Comparison of ENCODE assay signal across 27 mouse cellular contexts in the genomic region with DNA sequence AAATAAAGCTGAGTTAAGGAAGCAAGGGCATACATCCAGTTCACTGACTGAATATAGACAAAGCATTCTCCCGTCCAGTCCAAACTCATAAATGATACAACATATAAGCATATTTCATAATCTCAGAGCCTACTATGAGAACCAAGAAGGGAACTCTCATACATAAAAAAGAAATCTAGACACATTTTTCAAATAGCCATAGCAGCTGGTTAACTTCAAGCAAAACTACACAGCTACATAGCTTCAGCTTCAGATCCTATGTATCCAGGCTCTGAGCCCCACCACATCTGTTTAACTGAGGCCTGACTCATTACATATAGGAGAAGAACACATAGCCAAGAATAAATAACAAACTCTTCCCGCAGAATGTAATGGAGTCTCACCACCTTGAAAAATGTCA. TPM values are rescaled to one million over a fixed set of nuclear protein-coding genes. Genes with fewer than 3 reads are reported as not detected.
"Had no signal": no experiment of that assay in that cellular context is flagged by ENCODE, and none has a peak within 500 bp of the region (broad histone marks: within the 10 kb centered on the region; RNA-seq: fewer than 3 reads in every experiment).

No protein-coding gene starts in this region.

- H3K27ac ChIP-seq: gastrocnemius, adult 2 months; heart, embryonic 10.5 days; hindbrain, embryonic 10.5 days; hindbrain, embryonic 12.5 days; hindbrain, embryonic 14.5 days; layer of hippocampus, adult 2 months; left cerebral cortex, adult 2 months; limb, embryonic 10.5 days; limb, embryonic 12.5 days had no signal

- H3K4me2 ChIP-seq: heart, embryonic 12.5 days; hindbrain, embryonic 12.5 days; hindbrain, embryonic 14.5 days; limb, embryonic 12.5 days had no signal

- DNase-seq: gastrocnemius, adult 2 months; gastrocnemius, postnatal 10 days; gastrocnemius, postnatal 25 days; heart, adult 18-20 months; heart, postnatal 10 days; heart, postnatal 4 days; kidney, adult 18-20 months; kidney, adult 8-10 months; kidney, postnatal 10 days; kidney, postnatal 25 days; kidney, postnatal 4 days had no signal

- H3K27me3 ChIP-seq: heart, embryonic 12.5 days; hindbrain, embryonic 12.5 days; limb, embryonic 12.5 days had no signal

- ATAC-seq: forebrain, embryonic 16.5 days; hindbrain, embryonic 16.5 days; inflammation-experienced regulatory T-cells, adult 6 months; intestine, postnatal 0 days had no signal

- H3K4me3 ChIP-seq: gastrocnemius, adult 2 months; heart, embryonic 10.5 days; heart, embryonic 12.5 days; hindbrain, embryonic 10.5 days; hindbrain, embryonic 12.5 days; layer of hippocampus, adult 2 months; left cerebral cortex, adult 2 months; limb, embryonic 10.5 days; limb, embryonic 12.5 days had no signal

- H3K9me3 ChIP-seq: heart, embryonic 10.5 days; heart, embryonic 12.5 days; hindbrain, embryonic 10.5 days; hindbrain, embryonic 12.5 days; limb, embryonic 10.5 days; limb, embryonic 12.5 days had no signal

- H3K9ac ChIP-seq: heart, embryonic 12.5 days; hindbrain, embryonic 12.5 days; hindbrain, embryonic 14.5 days; limb, embryonic 12.5 days had no signal

- H3K4me1 ChIP-seq: heart, embryonic 10.5 days; heart, embryonic 12.5 days; hindbrain, embryonic 10.5 days; hindbrain, embryonic 12.5 days; limb, embryonic 10.5 days; limb, embryonic 12.5 days had no signal

- H3K36me3 ChIP-seq: heart, embryonic 10.5 days; heart, embryonic 12.5 days; hindbrain, embryonic 10.5 days; hindbrain, embryonic 12.5 days; limb, embryonic 10.5 days; limb, embryonic 12.5 days had no signal

RNA-seq across cellular contexts. Expression of a gene that starts 53.8 kb away (rescaled TPM):
- polyA plus RNA-seq: forebrain, embryonic 16.5 days; frontal cortex, adult 2 months; heart, embryonic 10.5 days; heart, embryonic 12.5 days; heart, embryonic 14.5 days; hindbrain, embryonic 10.5 days; hindbrain, embryonic 12.5 days; hindbrain, embryonic 14.5 days; hindbrain, embryonic 16.5 days; kidney, embryonic 14.5 days; limb, embryonic 10.5 days; limb, embryonic 12.5 days had no signal
